Mouse (Mus musculus): ENCODE data around the gene Zfp429. TPM values are rescaled to one million over a fixed set of nuclear protein-coding genes. Genes with fewer than 3 reads are reported as not detected.
"Not testable (repeated sequence)": the region's sequence is repeated elsewhere in the genome, so short reads cannot be mapped to it uniquely, and the experiment has no call there.

Gene Zfp429
- polyA plus RNA-seq, 2 experiments = 4.8 to 7.9 TPM

DNA sequence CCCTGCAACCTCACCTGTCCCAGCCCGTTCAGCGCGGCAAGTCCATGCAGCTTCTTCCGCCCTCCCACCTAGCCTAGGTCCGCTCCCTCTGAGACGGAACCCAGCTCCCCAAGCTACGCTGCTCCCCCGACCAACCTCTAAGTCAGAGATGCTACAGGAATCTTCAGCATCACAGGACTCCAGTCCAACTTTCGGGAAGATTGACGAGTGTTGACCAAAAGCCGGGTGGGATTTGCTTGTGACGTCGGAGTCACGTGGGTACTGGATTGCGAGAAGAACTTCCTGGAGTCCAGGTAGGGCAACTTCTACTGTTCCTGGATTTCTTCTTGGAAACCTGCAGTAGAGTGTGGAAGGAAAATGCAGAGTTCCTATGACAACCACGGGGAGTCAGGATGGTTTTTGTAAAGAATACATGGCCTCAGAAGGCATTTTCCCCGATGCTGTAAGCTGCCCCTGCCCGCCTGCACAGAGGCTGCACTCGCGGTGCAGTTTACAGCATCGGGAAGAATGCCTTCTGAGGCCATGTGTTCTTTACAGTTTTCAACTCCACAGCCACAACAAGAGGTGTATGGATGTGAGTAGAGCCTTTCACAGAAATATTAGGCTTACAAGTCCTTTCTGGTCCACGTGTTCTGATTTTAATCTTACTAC lies 21.7 kb upstream of the Zfp429 start, which contains the start of gene Zfp459:
TSS of gene Zfp459 (minus strand) at position 212 of the 651 bp plus-strand sequence.
- H3K36me3 ChIP-seq (ENCODE audit: control insufficient read depth, insufficient read depth, low read length) = no peaks in the 10 kb centered on the region
- H3K4me1 ChIP-seq (ENCODE audit: control insufficient read depth, insufficient read depth, low read length) = 0 out of 2 replicates have a peak, but pooled peaks cover 4% of the 10 kb centered on the region
- H3K9ac ChIP-seq (ENCODE audit: low read depth, low read length, severe bottlenecking) = peak within 1 kb of the TSS; percentile 58
- WGBS = 2% methylated on average over 22 of the region's 22 CpGs
- peak within 1 kb of the TSS; percentile 53 for H3K4me3 ChIP-seq (replicated peaks; ENCODE audit: low read length)
- DNase-seq (ENCODE audit: low spot score) (peak; percentile 29), ATAC-seq (ENCODE audit: low FRiP score, low read depth) (peak; percentile 81)
- H3K27me3 ChIP-seq (ENCODE audit: control insufficient read depth, insufficient read depth, low read length) = no peaks in the 10 kb centered on the region
- no peaks in the 10 kb centered on the region for H3K9me3 ChIP-seq (ENCODE audit: control insufficient read depth, low read length)
- H3K4me2 ChIP-seq (replicated peaks; ENCODE audit: low read depth, low read length, severe bottlenecking) = peak within 1 kb of the TSS; percentile 64
- no peak within 1 kb of the TSS for H3K27ac ChIP-seq (replicated peaks; ENCODE audit: low read depth, low read length)
- no peak for TF ChIP-seq POLR2A (IDR thresholded peaks at IDR 0.05; ENCODE audit: borderline replicate concordance, extremely low read depth, insufficient read depth, insufficient read length)

DNA sequence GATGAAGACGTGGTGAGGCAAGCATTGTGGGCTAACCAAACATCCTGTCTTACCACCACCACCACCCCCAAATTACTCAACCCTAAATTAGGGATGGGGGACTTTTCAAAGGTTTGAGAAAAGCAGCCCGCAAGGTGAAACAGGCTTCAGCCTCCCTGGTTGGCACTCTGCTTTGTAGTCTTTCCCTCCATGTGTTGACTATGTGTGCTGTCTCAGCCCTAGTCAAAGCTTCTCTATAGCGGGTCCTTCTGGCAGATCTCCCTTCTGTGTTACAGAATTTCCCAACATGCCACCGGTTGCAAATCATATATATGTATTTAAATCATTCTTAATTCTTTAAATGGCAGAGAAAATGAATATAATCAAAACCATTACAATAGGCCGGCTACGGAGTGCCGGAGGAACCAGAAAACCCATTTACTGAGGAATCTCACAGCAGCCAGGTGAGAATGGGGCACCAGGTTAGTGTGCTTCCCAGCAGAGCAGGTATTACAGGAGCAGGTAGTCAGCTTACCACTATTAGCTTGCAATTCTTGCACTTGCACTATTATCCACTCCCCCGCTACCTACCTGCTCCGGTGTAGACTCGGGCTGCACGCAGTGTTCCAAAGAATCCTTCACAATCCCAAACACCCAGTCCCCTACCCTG lies 21.1 kb upstream of the Zfp429 start:
- Histone ChIP-seq H3K27me3 (ENCODE audit: control insufficient read depth, insufficient read depth, low read length) (no peaks in the 10 kb centered on the region), H3K4me2 (replicated peaks; ENCODE audit: low read depth, low read length, severe bottlenecking) (peak overlapping the region; percentile 64), H3K4me1 (ENCODE audit: control insufficient read depth, insufficient read depth, low read length) (0 out of 2 replicates have a peak, but pooled peaks cover 4% of the 10 kb centered on the region), H3K9me3 (ENCODE audit: control insufficient read depth, low read length) (no peaks in the 10 kb centered on the region), H3K36me3 (ENCODE audit: control insufficient read depth, insufficient read depth, low read length) (no peaks in the 10 kb centered on the region), H3K27ac (replicated peaks; ENCODE audit: low read depth, low read length) (no peak overlapping the region), H3K4me3 (replicated peaks; ENCODE audit: low read length) (peak overlapping the region; percentile 53), H3K9ac (ENCODE audit: low read depth, low read length, severe bottlenecking) (peak overlapping the region; percentile 58)
- DNase-seq (ENCODE audit: low spot score) (no peak), ATAC-seq (ENCODE audit: low FRiP score, low read depth) (no peak)
- TF ChIP-seq POLR2A (IDR thresholded peaks at IDR 0.05; ENCODE audit: borderline replicate concordance, extremely low read depth, insufficient read depth, insufficient read length) = no peak
- WGBS = 31% methylated on average over 11 of the region's 11 CpGs

DNA sequence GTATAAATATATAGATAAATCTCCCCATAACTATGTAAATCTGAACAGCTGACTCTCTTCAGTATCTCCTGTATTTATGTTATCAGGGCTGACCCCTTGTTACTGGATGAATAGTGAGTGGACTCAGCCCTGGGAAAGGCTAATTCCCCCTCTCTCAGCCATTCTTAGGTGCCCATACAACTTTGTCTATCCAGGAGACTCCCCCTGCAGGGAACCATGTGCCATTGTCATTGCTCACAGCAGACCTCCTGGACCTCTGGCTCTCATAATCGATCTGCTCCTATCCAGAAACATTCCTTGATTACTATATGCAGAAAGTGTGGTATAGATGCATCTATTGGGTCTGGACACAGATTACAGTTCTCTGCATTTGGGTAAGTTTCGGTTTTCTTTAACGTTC lies 17.2 kb upstream of the Zfp429 start:
- Histone ChIP-seq H3K9me3 (ENCODE audit: control insufficient read depth, low read length) (no peaks in the 10 kb centered on the region), H3K4me3 (replicated peaks; ENCODE audit: low read length) (no peak overlapping the region), H3K9ac (ENCODE audit: low read depth, low read length, severe bottlenecking) (no peak overlapping the region), H3K27me3 (ENCODE audit: control insufficient read depth, insufficient read depth, low read length) (no peaks in the 10 kb centered on the region), H3K27ac (replicated peaks; ENCODE audit: low read depth, low read length) (no peak overlapping the region), H3K4me2 (replicated peaks; ENCODE audit: low read depth, low read length, severe bottlenecking) (no peak overlapping the region), H3K36me3 (ENCODE audit: control insufficient read depth, insufficient read depth, low read length) (no peaks in the 10 kb centered on the region), H3K4me1 (ENCODE audit: control insufficient read depth, insufficient read depth, low read length) (0 out of 2 replicates have a peak, but pooled peaks cover 4% of the 10 kb centered on the region)
- no peak for DNase-seq (ENCODE audit: low spot score)
- no peak for ATAC-seq (ENCODE audit: low FRiP score, low read depth)
- TF ChIP-seq POLR2A (IDR thresholded peaks at IDR 0.05; ENCODE audit: borderline replicate concordance, extremely low read depth, insufficient read depth, insufficient read length) = no peak
- 82% methylated on average over 3 of the region's 3 CpGs for WGBS

- H3K9ac ChIP-seq (ENCODE audit: low read depth, low read length, severe bottlenecking) = no peak overlapping the region
- ATAC-seq (ENCODE audit: low FRiP score, low read depth) (no peak), DNase-seq (ENCODE audit: low spot score) (no peak)
- no peaks in the 10 kb centered on the region for H3K27me3 ChIP-seq (ENCODE audit: control insufficient read depth, insufficient read depth, low read length)
- no peak overlapping the region for H3K27ac ChIP-seq (replicated peaks; ENCODE audit: low read depth, low read length)
- H3K36me3 ChIP-seq (ENCODE audit: control insufficient read depth, insufficient read depth, low read length) = no peaks in the 10 kb centered on the region
- no peak for TF ChIP-seq POLR2A (IDR thresholded peaks at IDR 0.05; ENCODE audit: borderline replicate concordance, extremely low read depth, insufficient read depth, insufficient read length)
- 93% methylated on average over 6 of the region's 6 CpGs for WGBS
- H3K9me3 ChIP-seq (ENCODE audit: control insufficient read depth, low read length) = no peaks in the 10 kb centered on the region
- H3K4me2 ChIP-seq (replicated peaks; ENCODE audit: low read depth, low read length, severe bottlenecking) = no peak overlapping the region
- H3K4me1 ChIP-seq (ENCODE audit: control insufficient read depth, insufficient read depth, low read length) = 0 out of 2 replicates have a peak, but pooled peaks cover 1% of the 10 kb centered on the region
- H3K4me3 ChIP-seq (replicated peaks; ENCODE audit: low read length) = no peak overlapping the region
Measured at GRCm38 (mm10) chr13:67415759-67416158, 16.1 kb upstream of the Zfp429 start.

DNA sequence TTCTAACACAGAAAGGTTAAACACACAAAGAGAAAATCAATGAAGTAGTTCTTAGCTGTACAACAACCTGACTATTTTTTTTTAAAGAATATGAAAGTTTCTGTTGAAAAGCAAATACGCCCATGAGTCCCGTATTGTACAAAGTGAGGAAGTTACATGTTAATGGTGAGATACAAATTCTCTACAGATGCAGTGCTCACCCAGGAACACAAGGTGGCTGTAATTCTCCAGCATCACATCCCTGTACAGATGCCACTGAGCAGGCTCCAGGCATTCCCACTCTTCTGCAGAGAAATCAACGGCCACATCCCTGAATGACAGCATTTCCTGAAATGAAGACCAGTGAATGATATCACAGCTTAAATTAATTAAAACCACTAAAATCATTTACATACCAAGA lies 14.0 kb upstream of the Zfp429 start:
- not testable (repeated sequence) for ATAC-seq (ENCODE audit: low FRiP score, low read depth); H3K27me3 ChIP-seq (ENCODE audit: control insufficient read depth, insufficient read depth, low read length); DNase-seq (ENCODE audit: low spot score); H3K36me3 ChIP-seq (ENCODE audit: control insufficient read depth, insufficient read depth, low read length); H3K9me3 ChIP-seq (ENCODE audit: control insufficient read depth, low read length); H3K4me1 ChIP-seq (ENCODE audit: control insufficient read depth, insufficient read depth, low read length); H3K9ac ChIP-seq (ENCODE audit: low read depth, low read length, severe bottlenecking); H3K4me3 ChIP-seq (replicated peaks; ENCODE audit: low read length); H3K27ac ChIP-seq (replicated peaks; ENCODE audit: low read depth, low read length); H3K4me2 ChIP-seq (replicated peaks; ENCODE audit: low read depth, low read length, severe bottlenecking)
- WGBS = 74% methylated on average over 3 of the region's 3 CpGs

GRCm38 (mm10) chr13:67376255-67376654 lies 23.4 kb downstream of the Zfp429 start:
- ATAC-seq (ENCODE audit: low FRiP score, low read depth); H3K9me3 ChIP-seq (ENCODE audit: control insufficient read depth, low read length); H3K27me3 ChIP-seq (ENCODE audit: control insufficient read depth, insufficient read depth, low read length); H3K4me2 ChIP-seq (replicated peaks; ENCODE audit: low read depth, low read length, severe bottlenecking); H3K9ac ChIP-seq (ENCODE audit: low read depth, low read length, severe bottlenecking); H3K4me1 ChIP-seq (ENCODE audit: control insufficient read depth, insufficient read depth, low read length); H3K4me3 ChIP-seq (replicated peaks; ENCODE audit: low read length); H3K36me3 ChIP-seq (ENCODE audit: control insufficient read depth, insufficient read depth, low read length); H3K27ac ChIP-seq (replicated peaks; ENCODE audit: low read depth, low read length); DNase-seq (ENCODE audit: low spot score): not testable (repeated sequence)
- 82% methylated on average over 3 of the region's 3 CpGs for WGBS

DNA sequence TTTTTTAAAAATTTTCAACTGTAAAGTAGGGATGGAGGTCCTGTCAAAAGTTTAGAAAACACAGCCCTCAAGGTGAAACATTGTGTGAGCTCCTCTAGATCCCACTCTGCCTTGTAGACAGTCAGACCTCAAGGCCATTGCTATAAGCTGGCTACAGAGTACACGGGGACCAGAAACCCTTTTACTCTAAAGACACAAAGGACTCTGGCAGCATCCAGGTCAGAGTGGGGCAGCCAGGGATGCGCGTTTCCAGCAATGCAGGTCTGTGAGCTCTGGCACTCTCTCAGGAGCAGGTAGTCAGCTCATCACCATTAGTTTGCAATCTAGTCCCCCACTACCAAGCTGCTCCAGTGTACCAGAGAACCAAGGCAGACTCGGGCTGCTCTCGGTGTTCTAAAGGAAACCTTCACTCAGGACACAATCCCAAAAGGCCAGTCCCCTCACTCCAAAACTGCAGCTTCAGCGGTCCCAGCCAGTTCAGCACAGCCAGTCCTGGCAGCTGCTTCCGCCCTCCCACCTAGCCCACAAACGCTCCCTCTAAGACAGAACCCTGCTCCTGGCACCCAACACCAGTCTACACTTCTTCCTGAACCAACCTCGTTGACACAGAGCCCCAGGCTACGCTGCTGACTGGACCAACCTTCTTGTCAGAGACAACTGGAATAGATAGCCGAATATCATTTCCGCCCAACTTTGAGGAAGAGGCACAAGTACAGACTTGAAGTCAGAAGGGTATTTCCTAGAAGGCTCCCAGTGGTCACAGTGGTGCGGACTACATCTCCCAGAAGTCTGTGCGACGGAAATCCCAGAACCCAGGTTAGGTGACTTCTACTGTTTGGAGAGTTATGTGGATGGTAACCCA lies 24.3 kb downstream of the Zfp429 start, which contains the start of the genes Gm28041 and Zfp456:
TSS of gene Gm28041 (minus strand) at position 684 of the 862 bp plus-strand sequence.
TSS of gene Zfp456 (minus strand) at position 761 of the 862 bp plus-strand sequence.
- ATAC-seq (ENCODE audit: low FRiP score, low read depth) (peak; percentile 90), DNase-seq (ENCODE audit: low spot score) (peak; percentile 71)
- H3K4me3 ChIP-seq (replicated peaks; ENCODE audit: low read length) = peak within 1 kb of the TSS; percentile 41
- 21% methylated on average over 13 of the region's 15 CpGs for WGBS
- H3K36me3 ChIP-seq (ENCODE audit: control insufficient read depth, insufficient read depth, low read length); H3K27ac ChIP-seq (replicated peaks; ENCODE audit: low read depth, low read length); H3K4me1 ChIP-seq (ENCODE audit: control insufficient read depth, insufficient read depth, low read length); H3K27me3 ChIP-seq (ENCODE audit: control insufficient read depth, insufficient read depth, low read length); H3K9me3 ChIP-seq (ENCODE audit: control insufficient read depth, low read length): not testable (repeated sequence)
- peak within 1 kb of the TSS; percentile 40 for H3K9ac ChIP-seq (ENCODE audit: low read depth, low read length, severe bottlenecking)
- peak within 1 kb of the TSS; percentile 45 for H3K4me2 ChIP-seq (replicated peaks; ENCODE audit: low read depth, low read length, severe bottlenecking)
